Mouse (Mus musculus) mouse embryonic stem cell (cell line): ENCODE measurements around the gene A230072I06Rik.

Source experiments
- in situ Hi-C, 2 experiments: fragments of 300-500 bp; cut with MboI; formaldehyde crosslinking; loops; 1 replicate in 1 of 2; 3 replicates in 1 of 2; pipeline ENCODE4 v1.14.3; 2019 to 2020; ENCODE audit warnings: low sequenced_read_pairs in 2 of 2, low pct_unique_long_range_greater_than_20kb in 1 of 2, mixed read lengths in 1 of 2; ENCODE audit not compliant: unreplicated experiment in 1 of 2

Gene A230072I06Rik

GRCm38 (mm10) chr8:12315177-12315576 is 36.6 kb downstream of the A230072I06Rik start:
- in situ Hi-C loops = no loop called here

GRCm38 (mm10) chr8:12319755-12320455 is 41.3 kb downstream of the A230072I06Rik start:
- in situ Hi-C loops = no loop called here

- in situ Hi-C loops = no loop called here
Observed at GRCm38 (mm10) chr8:12322071-12322470, 43.5 kb downstream of the A230072I06Rik start.

GRCm38 (mm10) chr8:12323238-12323637 is 44.6 kb downstream of the A230072I06Rik start:
- in situ Hi-C loops = no loop called here

GRCm38 (mm10) chr8:12324561-12324960 is 45.9 kb downstream of the A230072I06Rik start:
- in situ Hi-C loops = no loop called here

- in situ Hi-C loops = no loop called here
Observed at GRCm38 (mm10) chr8:12324991-12325601, 46.5 kb downstream of the A230072I06Rik start.

GRCm38 (mm10) chr8:12327187-12327586 is 48.6 kb downstream of the A230072I06Rik start:
- in situ Hi-C loops = no loop called here

GRCm38 (mm10) chr8:12327707-12328471 is 49.3 kb downstream of the A230072I06Rik start:
- in situ Hi-C loops = no loop called here

- in situ Hi-C loops = no loop called here
Observed at GRCm38 (mm10) chr8:12328476-12328875, 49.9 kb downstream of the A230072I06Rik start.

GRCm38 (mm10) chr8:12330066-12330465 is 51.4 kb downstream of the A230072I06Rik start:
- in situ Hi-C loops = no loop called here
